Mouse (Mus musculus): Measurements from ENCODE around the gene Ttc39b.
A peak's percentile ranks its signal among the peaks of the same experiment; 100 is the strongest.

Ttc39b gene

DNA sequence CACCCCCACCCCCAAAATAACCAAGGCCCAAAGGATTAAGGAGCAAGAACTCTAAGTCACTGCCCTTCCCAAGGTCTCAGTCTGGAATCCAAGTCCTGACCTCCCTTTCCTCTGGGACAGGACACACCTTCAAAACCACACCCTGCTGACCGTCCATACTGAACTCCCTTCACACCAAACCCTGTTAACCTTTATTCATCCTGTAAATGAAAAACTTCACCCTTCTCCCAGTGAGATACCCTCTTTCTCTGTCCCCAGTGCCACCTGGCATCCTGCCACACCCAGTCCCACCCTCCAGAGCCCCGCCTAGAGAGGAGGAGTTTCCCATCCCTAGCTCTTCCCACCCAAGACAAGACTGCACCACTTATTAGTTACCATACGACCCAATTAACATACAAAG is 7.3 kb downstream of the Ttc39b start:
- no peak for DNase-seq

DNA sequence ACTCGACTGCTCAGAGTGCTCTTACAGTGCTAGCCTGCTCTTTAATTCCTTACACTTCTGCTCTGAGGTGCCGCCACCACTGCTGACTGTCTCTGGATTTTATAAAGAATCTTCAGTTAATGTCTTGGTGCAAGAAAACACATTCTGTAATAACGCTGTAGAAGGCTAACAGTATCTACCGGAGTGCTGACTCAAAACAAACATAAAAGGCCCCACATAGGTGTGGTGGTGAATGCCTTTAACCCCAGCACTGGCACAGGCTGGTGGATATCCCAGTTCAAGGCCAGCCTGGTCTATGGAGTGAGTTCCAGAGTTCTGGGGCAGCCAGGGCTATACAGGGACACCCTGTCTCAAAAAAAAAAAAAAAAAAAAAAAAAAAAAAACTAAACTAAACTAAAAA is 8.1 kb downstream of the Ttc39b start:
- DNase-seq, result no peak

DNA sequence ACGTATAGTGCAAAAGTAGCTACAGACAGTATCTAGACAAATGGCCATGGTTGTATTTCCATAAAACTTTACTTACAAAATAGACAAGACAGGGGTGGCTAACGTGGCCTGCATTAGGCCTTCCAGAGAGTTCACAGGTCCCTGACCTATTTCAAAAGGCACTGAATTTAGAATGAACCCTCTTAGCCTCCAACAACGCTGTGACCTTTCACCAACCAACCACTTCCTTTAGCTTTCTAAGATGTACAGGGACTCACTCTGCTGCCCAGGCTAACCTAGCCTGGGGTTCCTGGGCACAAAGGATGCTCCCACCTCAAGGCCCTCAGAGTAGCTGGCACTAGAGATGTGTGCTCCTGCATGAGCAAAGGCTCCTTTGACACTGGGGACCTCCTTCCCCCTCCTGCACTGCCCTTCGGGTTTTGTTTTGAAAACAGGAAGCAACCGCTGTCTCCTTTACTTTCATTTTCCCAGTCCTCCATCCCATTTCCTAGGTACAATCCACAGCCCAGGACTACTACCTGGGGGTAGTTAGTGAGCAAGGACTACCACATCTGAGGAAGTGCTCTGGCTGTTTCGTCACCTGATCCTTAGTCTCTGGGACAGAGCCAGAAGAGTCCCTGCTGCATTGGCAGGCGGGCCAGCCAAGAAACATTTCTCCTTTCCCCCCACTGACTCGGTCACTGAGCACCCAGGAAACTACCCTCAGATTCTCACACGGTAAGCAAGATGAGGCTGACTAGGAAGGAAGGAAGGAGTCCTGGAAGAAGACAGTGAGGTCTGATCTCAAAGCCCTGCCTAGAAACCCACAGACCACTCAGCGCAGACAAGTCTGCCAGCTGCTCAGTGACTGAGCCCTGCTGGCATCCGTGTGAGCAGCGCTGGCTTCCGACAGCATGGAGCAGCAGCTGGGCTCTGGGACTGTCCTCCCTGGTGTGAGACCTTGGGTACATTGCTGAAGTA is 8.9 kb downstream of the Ttc39b start:
- DNase-seq, result no peak

DNA sequence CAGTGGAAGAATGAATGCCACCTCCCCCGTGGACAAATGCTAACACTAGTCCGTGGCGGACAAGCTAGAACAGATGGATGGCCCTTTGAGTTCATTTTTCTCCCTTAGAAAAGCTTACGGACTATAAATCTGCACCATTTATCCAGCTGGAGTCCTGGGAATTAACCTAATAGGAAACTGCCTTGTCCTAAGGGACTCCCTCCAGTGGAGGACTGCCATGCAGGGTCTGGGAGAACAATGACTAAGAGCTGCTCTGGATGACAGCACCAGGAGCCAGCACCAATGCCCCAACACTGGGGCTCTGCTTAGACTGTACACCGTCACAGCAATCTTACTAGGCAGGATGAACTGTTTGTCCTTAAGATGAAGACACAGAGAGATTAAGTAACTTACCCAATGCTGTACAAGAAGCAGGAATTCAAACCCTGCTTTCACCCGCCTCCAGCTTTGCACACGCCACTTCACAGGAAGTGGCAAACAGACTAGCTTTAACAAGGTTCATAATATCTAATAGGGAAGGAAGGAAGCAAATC is 9.7 kb downstream of the Ttc39b start:
- DNase-seq, result no peak

DNA sequence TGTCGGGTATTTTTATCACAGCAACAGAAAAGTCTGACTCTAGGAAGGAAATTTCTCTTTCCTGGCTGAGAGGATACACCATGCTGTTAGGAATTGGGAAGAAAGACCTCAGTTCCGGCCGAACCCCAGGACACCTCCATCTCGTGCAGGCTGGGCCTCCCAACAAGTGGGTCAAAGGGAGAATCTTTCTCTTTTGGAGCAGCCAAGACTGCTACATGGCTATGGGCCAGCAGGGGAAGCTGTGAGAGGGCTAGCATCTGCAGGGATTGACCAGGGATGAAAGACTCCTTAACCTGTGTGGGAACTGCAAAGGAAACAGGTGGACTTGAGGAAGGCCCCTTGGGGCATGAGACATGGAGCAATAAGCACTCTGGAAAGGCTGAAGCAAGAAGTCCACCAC is 11.7 kb downstream of the Ttc39b start:
- no peak for DNase-seq

DNA sequence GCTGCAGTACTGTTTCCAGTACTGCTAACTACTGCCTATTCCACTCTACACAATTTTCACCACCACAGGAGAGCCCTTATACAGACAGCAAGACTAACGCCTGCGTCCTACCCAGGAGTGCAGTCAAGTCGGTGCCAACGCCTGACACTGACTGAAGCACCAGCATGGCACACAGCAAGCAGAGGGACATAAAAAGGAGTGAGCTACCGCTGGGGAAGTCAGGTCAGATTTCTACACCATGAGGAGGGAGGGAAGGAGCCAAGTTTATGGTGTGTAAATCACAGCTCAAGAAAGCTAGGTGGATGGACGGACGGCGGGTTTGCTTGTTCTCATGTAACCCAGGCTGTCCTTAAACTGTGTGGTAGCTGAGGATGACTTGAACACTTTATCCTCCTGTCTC is 12.6 kb downstream of the Ttc39b start:
- no peak for DNase-seq

DNA sequence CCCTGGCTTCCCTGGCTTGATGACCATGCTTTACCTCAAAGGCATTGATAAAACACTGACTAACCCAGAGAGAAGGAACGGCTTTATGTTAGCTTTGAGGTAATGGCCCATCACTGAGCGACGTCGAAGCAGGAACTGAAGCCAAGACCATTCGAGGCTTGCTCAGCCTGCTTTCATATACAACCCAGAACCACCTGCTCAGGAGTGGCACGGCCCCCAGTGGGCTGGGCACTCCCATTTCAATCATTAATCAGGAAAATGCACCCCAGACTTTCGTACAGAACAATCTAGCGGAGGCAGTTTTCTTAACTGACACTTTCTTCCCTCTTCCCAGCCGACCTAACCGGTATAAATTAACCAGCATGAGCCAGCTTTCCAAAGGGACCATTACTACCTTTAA is 13.1 kb downstream of the Ttc39b start:
- DNase-seq, result no peak

DNA sequence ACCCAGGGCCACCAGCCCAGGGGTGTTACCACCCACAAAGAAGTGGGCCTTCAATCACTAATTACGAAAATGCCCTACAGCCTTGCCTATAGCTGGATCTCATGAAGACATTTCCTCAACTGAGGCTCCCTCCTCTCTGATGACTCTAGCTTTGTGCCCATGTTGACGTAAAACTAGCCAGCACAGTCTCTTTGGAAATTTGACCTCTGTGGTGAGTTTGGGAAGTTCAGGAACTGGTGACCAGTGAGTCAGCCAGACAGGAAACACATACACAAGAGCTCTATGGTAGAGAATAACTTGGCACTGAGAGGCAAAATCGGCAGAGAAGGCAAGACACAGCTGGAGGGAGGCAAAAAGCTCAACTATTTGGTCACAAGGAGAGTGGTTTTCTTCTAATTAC is 15.1 kb downstream of the Ttc39b start:
- no peak for DNase-seq

DNA sequence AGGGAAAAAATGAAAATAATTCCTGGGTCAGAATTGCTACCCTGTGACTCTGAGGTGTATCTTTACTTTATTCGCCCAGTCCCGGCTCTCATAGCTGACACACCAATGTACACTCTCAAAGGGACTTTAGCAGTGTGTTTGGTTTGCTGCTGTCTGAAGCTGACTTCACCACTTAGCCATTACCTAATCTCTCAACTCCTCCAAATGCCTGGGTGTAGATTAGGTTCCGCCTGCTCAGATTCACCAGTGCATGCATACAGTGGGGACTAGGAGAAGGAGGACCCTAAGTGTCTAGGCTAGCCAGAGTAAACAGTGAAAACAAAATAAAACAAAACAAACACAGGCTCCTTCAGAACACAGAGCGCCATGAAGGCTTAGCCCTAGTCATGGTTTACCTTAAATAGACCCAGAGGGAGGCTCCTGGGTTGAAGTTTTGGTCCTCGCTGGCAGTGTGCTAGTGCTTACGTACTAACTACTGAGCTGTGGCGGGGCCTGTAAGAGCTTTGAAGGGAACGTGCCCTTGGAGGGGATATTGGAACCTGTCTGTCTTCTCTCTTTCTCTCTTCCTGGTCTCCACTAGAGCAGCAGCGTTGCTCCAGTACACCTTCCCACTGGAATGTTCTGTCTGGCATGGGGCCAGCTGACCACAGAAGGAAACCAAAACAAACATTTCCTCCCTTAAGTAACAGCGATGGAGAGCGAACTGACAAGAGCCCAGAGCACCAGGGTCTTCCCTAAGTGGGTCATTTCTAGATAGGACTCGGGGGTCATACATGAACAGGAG is 16.2 kb downstream of the Ttc39b start:
- DNase-seq, result no peak

DNA sequence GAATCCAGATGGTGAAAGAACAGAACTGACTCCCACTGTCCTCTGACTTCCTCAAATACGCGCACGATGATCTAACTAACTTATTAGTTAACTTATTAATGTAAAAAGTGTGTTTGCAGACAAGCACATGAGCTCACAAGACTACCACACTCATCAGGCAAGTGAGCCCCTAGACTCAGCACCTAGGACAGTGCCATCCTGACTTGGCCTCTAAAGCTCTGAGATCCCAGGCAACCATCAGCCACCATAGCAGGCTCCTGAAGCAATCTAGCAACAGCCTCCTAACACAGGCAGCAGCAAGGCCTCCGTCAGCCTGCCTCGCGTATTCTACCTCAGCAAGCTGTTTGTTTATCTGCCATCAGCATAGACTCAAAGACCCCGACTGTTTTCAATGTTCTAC is 17.2 kb downstream of the Ttc39b start:
- DNase-seq, result no peak

DNA sequence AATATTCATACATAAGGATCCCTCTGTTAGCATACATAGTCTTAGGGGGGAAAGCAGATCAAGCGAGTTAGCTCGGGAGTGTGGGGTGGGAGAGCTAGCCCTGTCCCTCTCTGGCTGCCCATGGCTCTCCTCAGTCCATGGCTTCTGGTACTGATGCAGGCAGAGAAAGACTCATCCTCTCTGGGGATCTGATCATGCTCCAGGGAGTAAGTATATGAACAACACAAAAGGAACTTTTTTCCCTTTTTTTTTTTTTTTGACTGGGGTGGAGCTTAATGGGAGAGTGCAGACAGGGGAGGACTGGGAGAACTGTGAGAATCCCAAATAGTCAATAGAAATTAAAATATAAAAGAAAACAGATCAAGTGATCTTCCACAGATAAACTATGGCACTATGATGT is 19.0 kb downstream of the Ttc39b start:
- no peak for DNase-seq

DNA sequence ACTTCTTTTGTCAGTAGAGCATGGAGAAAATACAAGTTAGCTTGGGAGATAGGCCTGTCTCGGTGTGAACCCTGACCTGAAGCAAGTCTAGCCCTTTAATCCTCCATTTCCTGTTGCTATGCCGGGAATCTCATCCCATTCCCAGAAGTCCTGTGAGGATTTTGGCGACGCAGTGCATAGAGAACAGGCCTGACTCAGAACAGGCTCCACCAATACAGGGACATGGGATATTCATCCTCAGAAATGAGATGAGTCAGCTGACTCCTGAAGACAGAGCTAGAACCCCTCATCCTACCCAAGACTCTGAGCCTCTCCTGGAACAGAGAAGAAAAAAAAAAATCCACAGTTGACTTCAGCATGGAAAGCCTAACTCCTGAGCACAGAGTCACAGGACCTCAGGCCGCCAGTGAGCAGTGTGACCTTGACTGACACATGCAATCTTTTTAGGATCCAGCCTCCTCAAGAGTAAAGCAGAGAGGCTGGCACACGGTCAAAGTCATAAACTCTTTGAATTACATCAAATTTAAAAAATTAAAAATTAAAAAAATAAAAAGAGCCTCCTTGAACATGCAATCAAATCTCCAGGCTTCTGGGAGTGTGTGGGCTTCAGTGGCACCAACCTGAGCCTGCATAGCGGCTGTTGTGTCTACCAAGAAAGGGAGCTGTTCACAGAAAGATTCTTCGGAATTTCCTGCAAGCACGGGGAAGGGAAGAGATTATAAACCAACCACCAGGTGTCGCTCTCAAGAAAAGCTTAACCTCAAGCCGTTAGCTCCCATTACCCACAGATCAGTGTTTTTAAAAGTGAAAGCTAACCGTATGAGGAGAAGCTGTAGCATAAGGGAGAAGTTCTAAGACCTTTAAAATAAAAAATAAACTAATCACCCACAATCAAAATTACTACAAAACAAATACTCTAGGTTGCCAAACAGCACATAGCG is 20.9 kb downstream of the Ttc39b start:
- DNase-seq, result peak; percentile 64

DNA sequence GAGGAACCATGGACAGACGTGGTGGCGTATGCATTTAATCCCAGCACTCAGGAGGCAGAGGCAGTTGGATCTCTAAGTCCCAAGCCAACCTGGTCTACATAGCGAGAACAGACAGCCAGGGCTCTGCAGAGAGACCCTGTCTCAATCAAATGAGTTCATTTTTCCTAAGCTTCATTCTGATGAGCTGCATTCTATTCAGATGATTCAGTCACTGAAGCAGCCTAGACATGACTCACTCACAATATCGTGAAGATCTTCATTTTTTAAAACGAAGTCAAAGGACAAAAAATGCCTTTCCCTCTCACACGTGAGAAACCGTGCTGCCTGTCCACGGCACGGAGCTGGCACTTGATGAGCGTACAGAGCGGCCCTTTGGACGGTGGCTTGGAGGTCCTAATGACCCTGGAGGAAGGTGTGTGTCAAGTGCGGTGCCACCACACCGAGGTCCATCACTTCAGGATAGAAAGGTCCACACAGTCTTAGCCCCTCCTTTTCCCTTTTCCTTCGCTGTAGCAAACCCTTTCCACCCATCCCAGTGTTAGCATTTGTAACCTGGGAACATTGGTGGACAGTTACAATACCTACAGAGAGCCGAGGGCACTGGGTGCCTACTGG is 21.8 kb downstream of the Ttc39b start:
- DNase-seq, result no peak

DNA sequence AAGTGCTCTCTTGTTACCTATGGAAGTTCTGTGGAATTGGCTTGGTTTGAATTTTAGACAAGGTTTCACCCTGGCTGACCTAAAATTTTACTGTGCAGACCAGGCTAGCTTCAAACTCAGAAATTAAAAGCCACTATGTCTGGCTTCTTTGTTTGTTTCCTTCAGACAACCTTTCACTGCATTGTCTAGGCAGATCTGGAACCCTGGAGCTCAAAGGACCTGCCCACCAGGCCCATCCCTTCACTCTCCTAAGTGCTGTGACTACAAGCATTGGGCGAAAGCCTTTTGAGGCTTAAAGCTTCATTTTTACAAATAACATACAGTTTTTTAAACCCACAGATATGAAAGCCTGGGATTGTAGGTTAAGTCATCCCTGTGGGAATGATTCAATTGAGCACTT is 22.3 kb downstream of the Ttc39b start:
- DNase-seq, result no peak

DNA sequence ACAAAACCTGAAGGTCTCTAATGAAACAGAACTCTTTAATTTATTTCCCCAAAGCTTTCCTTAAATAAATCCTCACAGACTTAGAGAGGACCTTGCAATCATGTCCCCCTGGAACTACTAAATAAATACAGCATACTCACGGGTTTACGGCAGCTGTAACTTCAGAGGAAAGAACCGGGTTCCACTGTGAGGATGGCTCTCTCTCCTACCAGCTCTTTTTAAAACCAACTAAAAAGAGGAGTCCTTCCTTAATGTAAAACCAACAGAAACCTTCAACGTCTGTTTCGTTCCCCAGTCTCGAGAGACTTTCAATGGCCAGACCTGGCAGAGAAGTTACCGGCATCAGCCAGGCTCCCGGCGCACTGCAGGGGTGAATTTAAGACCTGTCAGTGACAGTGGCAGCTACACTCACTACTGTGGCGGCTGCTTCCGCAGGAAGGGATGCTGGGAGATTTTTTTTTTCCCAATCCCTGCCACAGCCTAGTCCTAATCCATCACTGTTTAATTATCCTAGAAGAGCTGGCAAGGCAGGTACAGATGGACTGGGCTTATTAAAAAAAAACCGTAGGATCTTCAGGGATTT is 39.2 kb downstream of the Ttc39b start:
- peak; percentile 52 for DNase-seq

DNA sequence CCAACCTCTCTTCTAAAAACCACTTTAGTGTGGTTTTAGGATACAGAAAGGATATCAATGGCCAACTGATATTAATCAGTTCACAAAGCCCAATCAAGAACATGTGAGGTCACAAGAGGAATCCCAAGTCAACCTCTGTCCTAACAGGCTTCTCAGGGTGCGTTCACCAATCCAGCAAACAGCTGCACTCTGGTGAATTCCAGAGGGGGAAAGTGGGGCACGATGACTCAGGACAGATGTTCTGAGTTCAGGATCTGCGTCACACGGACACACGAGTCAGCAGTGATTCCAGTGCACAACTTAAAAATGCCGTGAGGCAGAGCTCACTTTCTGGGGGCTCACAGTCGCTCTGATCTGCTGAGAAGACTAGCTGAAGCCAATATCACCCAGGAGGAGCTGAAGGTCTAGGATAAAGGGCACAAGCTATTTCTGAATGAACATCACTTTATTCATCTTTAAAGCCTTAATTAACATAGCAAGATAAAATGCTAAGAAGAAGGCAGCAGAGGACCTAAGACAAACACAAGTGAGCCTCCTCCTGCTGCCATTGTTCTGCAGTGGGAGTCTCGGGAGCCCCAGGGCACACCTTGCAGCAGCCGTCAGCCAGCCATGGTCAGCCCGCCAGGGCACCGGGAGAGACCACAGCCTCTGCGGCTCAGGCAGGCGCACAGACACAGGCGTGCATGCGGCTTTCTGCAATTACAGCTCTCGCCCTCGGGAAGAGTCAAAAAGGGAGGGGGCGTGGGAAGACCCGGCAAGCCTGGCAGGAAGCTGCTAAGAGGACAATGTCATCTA is 39.9 kb downstream of the Ttc39b start:
- peak; percentile 52 for DNase-seq

DNA sequence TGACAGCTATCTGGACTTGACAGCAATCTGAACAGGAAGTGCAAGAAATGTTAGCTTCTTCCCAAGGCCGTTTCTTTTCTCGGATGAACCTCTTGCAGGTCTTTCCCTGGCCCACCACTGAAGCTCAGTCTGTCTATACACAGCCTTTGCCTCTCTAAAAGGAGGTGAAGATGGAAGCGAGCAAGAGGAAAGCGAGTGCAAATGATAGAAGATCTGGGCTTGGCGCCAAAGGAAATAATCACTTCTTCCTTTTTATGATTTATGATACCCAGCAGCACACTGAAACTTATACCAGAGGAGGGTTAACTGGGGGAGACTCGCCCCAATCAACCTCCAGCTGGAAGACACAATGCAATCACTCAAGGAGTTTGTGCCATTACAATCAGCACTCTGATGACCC is 41.6 kb downstream of the Ttc39b start:
- DNase-seq, result no peak

DNA sequence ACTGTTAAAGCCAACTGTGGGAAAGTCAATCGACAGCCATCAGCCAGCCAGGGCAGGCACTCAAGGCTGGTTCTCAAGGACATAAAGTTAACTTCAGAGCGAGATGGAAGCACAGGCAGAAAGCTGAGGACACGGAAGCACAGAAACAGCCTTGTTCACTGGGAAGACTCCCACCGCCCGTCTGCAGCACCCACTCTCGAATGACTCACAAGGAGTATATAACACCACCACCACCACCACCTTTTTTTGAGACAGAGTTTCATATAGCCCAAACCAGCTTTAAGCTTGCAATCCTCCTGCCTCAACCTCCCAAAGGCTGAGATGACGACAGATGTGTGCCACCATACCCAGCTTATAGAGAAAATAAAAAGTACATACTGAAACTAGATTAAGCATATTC is 44.8 kb downstream of the Ttc39b start:
- DNase-seq, result peak; percentile 43

DNA sequence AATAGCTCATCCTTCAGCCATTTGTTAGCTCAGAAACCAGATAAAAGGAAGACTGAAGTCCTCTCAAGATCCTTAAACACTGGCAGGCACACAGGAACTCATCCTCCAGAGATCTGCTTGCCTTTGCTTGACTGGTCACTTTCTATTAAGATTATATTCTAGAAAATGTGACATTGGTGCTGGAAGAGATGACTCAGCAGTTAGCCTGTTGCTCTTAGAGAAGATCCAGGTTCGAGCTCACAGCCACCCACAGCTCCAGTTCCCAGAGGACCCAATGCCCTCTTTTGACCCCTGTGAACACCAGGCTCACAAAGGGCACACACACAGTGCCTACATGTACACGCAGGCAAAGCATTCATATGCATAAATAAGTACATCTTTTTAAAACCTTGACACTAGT is 49.8 kb downstream of the Ttc39b start:
- no peak for DNase-seq

DNA sequence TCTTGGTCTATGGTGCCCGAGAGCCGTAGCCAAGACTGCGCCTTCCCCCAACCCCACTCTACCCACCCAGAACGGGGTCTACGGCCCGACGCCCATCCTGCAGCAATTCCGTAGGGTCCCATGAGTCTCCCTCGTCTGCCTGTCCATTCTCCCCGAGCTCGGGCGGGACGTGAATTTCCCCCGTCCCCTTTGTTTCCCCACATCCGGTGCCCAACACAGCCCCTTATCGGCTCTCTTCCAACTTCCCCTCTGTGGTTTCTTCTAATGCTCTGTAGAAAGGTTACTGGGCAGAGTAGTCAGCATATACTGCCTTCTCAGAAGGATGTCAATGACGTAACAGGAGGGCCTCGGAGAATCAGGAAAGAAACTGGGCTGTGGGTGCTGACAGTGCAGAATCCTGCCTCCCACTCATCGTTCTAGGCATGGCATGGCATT is 50.4 kb downstream of the Ttc39b start:
- DNase-seq, result no peak
